Mouse (Mus musculus) stomach, embryonic 15.5 days (tissue): ENCODE measurements around the gene Abcc1. TPM values are rescaled to one million over a fixed set of nuclear protein-coding genes. Genes with fewer than 3 reads are reported as not detected.

Source experiments
- ATAC-seq: fragments of 200-750 bp; cut with Nextera tagmentation; 2 replicates; pipeline ENCODE4 v1.8.0; 2017; ENCODE audit warnings: low read depth, moderate number of reproducible peaks, moderate TSS enrichment; ENCODE audit not compliant: insufficient read depth, low FRiP score
- H3K27ac ChIP-seq: fragments of 300-500 bp; sonication (generic); 2 replicates; pipeline ENCODE4 v1.5.1; 2015; ENCODE audit warnings: mild to moderate bottlenecking, inconsistent platforms
- H3K27me3 ChIP-seq: fragments of 300-500 bp; sonication (generic); replicated peaks from 2 replicates; pipeline ENCODE4 v1.6.1; 2015; ENCODE audit warnings: inconsistent platforms
- H3K36me3 ChIP-seq: fragments of 300-500 bp; sonication (generic); 2 replicates; pipeline ENCODE4 v1.6.1; 2015; ENCODE audit warnings: inconsistent platforms
- H3K4me1 ChIP-seq: fragments of 300-500 bp; sonication (generic); 2 replicates; pipeline ENCODE4 v1.6.1; 2015; ENCODE audit warnings: inconsistent platforms
- H3K4me2 ChIP-seq: fragments of 300-500 bp; sonication (generic); 2 replicates; pipeline ENCODE4 v1.6.1; 2015; ENCODE audit warnings: mild to moderate bottlenecking, inconsistent platforms
- H3K4me3 ChIP-seq: fragments of 300-500 bp; sonication (generic); replicated peaks from 2 replicates; pipeline ENCODE4 v1.5.1; 2015; ENCODE audit warnings: inconsistent platforms
- H3K9ac ChIP-seq: fragments of 300-500 bp; sonication (generic); 2 replicates; pipeline ENCODE4 v1.6.1; 2015; ENCODE audit warnings: inconsistent platforms
- H3K9me3 ChIP-seq: fragments of 300-500 bp; sonication (generic); 2 replicates; pipeline ENCODE4 v1.6.1; 2016; ENCODE audit warnings: inconsistent platforms
- WGBS: fragments of 180-500 bp; shearing (Covaris S2); methylation state at CpG from one replicate; pipeline ENCODE4 v1.1.7; 2015; 5-methylcytosine and 5-hydroxymethylcytosine counted together
- polyA plus RNA-seq: library from polyadenylated mRNA; unstranded; fragments of >200 nt; fragmentation: Nextera tagmentation; extraction: Ambion mirVana; gene quantifications from 2 replicates; pipeline ENCODE4 v1.2.1, GENCODE M21; 2015

Gene Abcc1
- polyA plus RNA-seq, 1 experiment from 2014 or later = 11.2 TPM

GRCm38 (mm10) chr16:14360931-14361330 lies 427 bp upstream of the Abcc1 start:
- H3K4me2 ChIP-seq = peak overlapping the region; percentile 95
- no peak for ATAC-seq
- peak overlapping the region; percentile 85 for H3K4me3 ChIP-seq
- H3K9me3 ChIP-seq = no peaks in the 10 kb centered on the region
- H3K9ac ChIP-seq = peak overlapping the region; percentile 56
- 5% methylated on average over 7 of the region's 7 CpGs for WGBS
- no peaks in the 10 kb centered on the region for H3K27me3 ChIP-seq
- peak overlapping the region; percentile 59 for H3K27ac ChIP-seq
- peaks cover 7% of the 10 kb centered on the region; the same call in 1 of the 2 replicates for H3K4me1 ChIP-seq
- H3K36me3 ChIP-seq = no peaks in the 10 kb centered on the region

GRCm38 (mm10) chr16:14362099-14362820 lies 902 bp downstream of the Abcc1 start:
- H3K4me2 ChIP-seq = peak overlapping the region; percentile 95
- H3K27ac ChIP-seq = peak overlapping the region; percentile 51; the same call in 1 of the 2 replicates
- H3K4me1 ChIP-seq = peaks cover 7% of the 10 kb centered on the region; the same call in 1 of the 2 replicates
- H3K9me3 ChIP-seq = no peaks in the 10 kb centered on the region
- peak overlapping the region; percentile 85 for H3K4me3 ChIP-seq
- 35% methylated on average over 7 of the region's 7 CpGs for WGBS
- no peak for ATAC-seq
- H3K36me3 ChIP-seq = no peaks in the 10 kb centered on the region
- H3K27me3 ChIP-seq = no peaks in the 10 kb centered on the region
- peak overlapping the region; percentile 77; the same call in 1 of the 2 replicates for H3K9ac ChIP-seq

GRCm38 (mm10) chr16:14363496-14363895 lies 2.1 kb downstream of the Abcc1 start:
- peaks cover 7% of the 10 kb centered on the region; the same call in 1 of the 2 replicates for H3K4me1 ChIP-seq
- no peaks in the 10 kb centered on the region for H3K36me3 ChIP-seq
- no peak overlapping the region for H3K4me2 ChIP-seq
- H3K9ac ChIP-seq = no peak overlapping the region
- H3K27ac ChIP-seq = no peak overlapping the region
- no peak for ATAC-seq
- no peaks in the 10 kb centered on the region for H3K9me3 ChIP-seq
- H3K4me3 ChIP-seq = no peak overlapping the region
- WGBS = 89% methylated on average over 3 of the region's 3 CpGs
- no peaks in the 10 kb centered on the region for H3K27me3 ChIP-seq

- no peak overlapping the region for H3K4me3 ChIP-seq
- H3K9me3 ChIP-seq = no peaks in the 10 kb centered on the region
- H3K9ac ChIP-seq = no peak overlapping the region
- H3K27ac ChIP-seq = no peak overlapping the region
- 91% methylated on average over 6 of the region's 6 CpGs for WGBS
- no peaks in the 10 kb centered on the region for H3K36me3 ChIP-seq
- no peak overlapping the region for H3K4me2 ChIP-seq
- no peaks in the 10 kb centered on the region for H3K27me3 ChIP-seq
- no peak for ATAC-seq
- H3K4me1 ChIP-seq = peaks cover 7% of the 10 kb centered on the region; the same call in 1 of the 2 replicates
Measured at GRCm38 (mm10) chr16:14364066-14364465, 2.7 kb downstream of the Abcc1 start.

GRCm38 (mm10) chr16:14365457-14365856 lies 4.1 kb downstream of the Abcc1 start:
- H3K27ac ChIP-seq = no peak overlapping the region
- no peaks in the 10 kb centered on the region for H3K9me3 ChIP-seq
- H3K4me3 ChIP-seq = no peak overlapping the region
- no peak overlapping the region for H3K4me2 ChIP-seq
- ATAC-seq = no peak
- no peaks in the 10 kb centered on the region for H3K36me3 ChIP-seq
- no peaks in the 10 kb centered on the region for H3K27me3 ChIP-seq
- WGBS = 52% methylated on average over 4 of the region's 4 CpGs
- H3K9ac ChIP-seq = no peak overlapping the region
- peaks cover 7% of the 10 kb centered on the region; the same call in 1 of the 2 replicates for H3K4me1 ChIP-seq

GRCm38 (mm10) chr16:14366017-14366416 lies 4.7 kb downstream of the Abcc1 start:
- Histone ChIP-seq H3K27ac (no peak overlapping the region), H3K36me3 (no peaks in the 10 kb centered on the region), H3K9me3 (no peaks in the 10 kb centered on the region), H3K4me3 (no peak overlapping the region), H3K27me3 (no peaks in the 10 kb centered on the region), H3K9ac (no peak overlapping the region), H3K4me1 (peaks cover 5% of the 10 kb centered on the region; the same call in 1 of the 2 replicates), H3K4me2 (no peak overlapping the region)
- no peak for ATAC-seq
- 87% methylated on average over 1 of the region's 1 CpGs for WGBS

GRCm38 (mm10) chr16:14371367-14371766 lies 10.0 kb downstream of the Abcc1 start:
- Histone ChIP-seq H3K27me3 (no peaks in the 10 kb centered on the region), H3K4me1 (0 out of 2 replicates have a peak, but pooled peaks cover 12% of the 10 kb centered on the region), H3K4me2 (no peak overlapping the region), H3K9ac (no peak overlapping the region), H3K36me3 (no peaks in the 10 kb centered on the region), H3K9me3 (no peaks in the 10 kb centered on the region), H3K27ac (peak overlapping the region; percentile 83), H3K4me3 (no peak overlapping the region)
- 53% methylated on average over 1 of the region's 1 CpGs for WGBS
- peak; percentile 36 for ATAC-seq

- Histone ChIP-seq H3K36me3 (no peaks in the 10 kb centered on the region), H3K4me3 (no peak overlapping the region), H3K4me2 (no peak overlapping the region), H3K27ac (peak overlapping the region; percentile 83), H3K4me1 (0 out of 2 replicates have a peak, but pooled peaks cover 12% of the 10 kb centered on the region), H3K27me3 (no peaks in the 10 kb centered on the region), H3K9me3 (no peaks in the 10 kb centered on the region), H3K9ac (no peak overlapping the region)
- ATAC-seq = no peak
- WGBS = 20% methylated on average over 1 of the region's 1 CpGs
Measured at GRCm38 (mm10) chr16:14372382-14372781, 11.0 kb downstream of the Abcc1 start.

- H3K36me3 ChIP-seq = no peaks in the 10 kb centered on the region
- no peaks in the 10 kb centered on the region for H3K27me3 ChIP-seq
- H3K4me1 ChIP-seq = 0 out of 2 replicates have a peak, but pooled peaks cover 12% of the 10 kb centered on the region
- ATAC-seq = peak; percentile 64
- WGBS = 24% methylated on average over 4 of the region's 4 CpGs
- H3K27ac ChIP-seq = peak overlapping the region; percentile 83
- no peak overlapping the region for H3K9ac ChIP-seq
- no peak overlapping the region; the same call in 1 of the 2 replicates for H3K4me2 ChIP-seq
- H3K4me3 ChIP-seq = no peak overlapping the region
- no peaks in the 10 kb centered on the region for H3K9me3 ChIP-seq
Measured at GRCm38 (mm10) chr16:14372817-14373301, 11.5 kb downstream of the Abcc1 start.

- Histone ChIP-seq H3K4me3 (no peak overlapping the region), H3K27ac (no peak overlapping the region), H3K9me3 (no peaks in the 10 kb centered on the region), H3K9ac (no peak overlapping the region), H3K4me1 (0 out of 2 replicates have a peak, but pooled peaks cover 12% of the 10 kb centered on the region), H3K27me3 (no peaks in the 10 kb centered on the region), H3K36me3 (no peaks in the 10 kb centered on the region), H3K4me2 (no peak overlapping the region)
- 86% methylated on average over 1 of the region's 1 CpGs for WGBS
- no peak for ATAC-seq
Measured at GRCm38 (mm10) chr16:14375942-14376341, 14.6 kb downstream of the Abcc1 start.

- H3K27ac ChIP-seq = no peak overlapping the region
- no peak overlapping the region for H3K9ac ChIP-seq
- no peaks in the 10 kb centered on the region for H3K36me3 ChIP-seq
- H3K9me3 ChIP-seq = no peaks in the 10 kb centered on the region
- WGBS = 81% methylated on average over 2 of the region's 2 CpGs
- H3K4me3 ChIP-seq = no peak overlapping the region
- H3K4me2 ChIP-seq = no peak overlapping the region
- H3K27me3 ChIP-seq = no peaks in the 10 kb centered on the region
- ATAC-seq = no peak
- 0 out of 2 replicates have a peak, but pooled peaks cover 10% of the 10 kb centered on the region for H3K4me1 ChIP-seq
Measured at GRCm38 (mm10) chr16:14376352-14376751, 15.0 kb downstream of the Abcc1 start.

GRCm38 (mm10) chr16:14377321-14377720 lies 16.0 kb downstream of the Abcc1 start:
- Histone ChIP-seq H3K4me3 (no peak overlapping the region), H3K36me3 (no peaks in the 10 kb centered on the region), H3K27ac (peak overlapping the region; percentile 46; the same call in 1 of the 2 replicates), H3K4me1 (0 out of 2 replicates have a peak, but pooled peaks cover 5% of the 10 kb centered on the region), H3K4me2 (no peak overlapping the region), H3K9me3 (no peaks in the 10 kb centered on the region), H3K9ac (no peak overlapping the region), H3K27me3 (no peaks in the 10 kb centered on the region)
- peak; percentile 56; the same call in 1 of the 2 replicates for ATAC-seq
- 49% methylated on average over 2 of the region's 2 CpGs for whole genome bisulfite sequencing
